Mouse (Mus musculus) MEL (cell line): Measurements from ENCODE around the gene Th. TPM values are rescaled to one million over a fixed set of nuclear protein-coding genes. Genes with fewer than 3 reads are reported as not detected.

Experiments used
- DNase-seq: peaks from one replicate; pipeline ENCODE4 v3.0.0; 2011; ENCODE audit warnings: low read depth, low spot score
- H3K27ac ChIP-seq: 2 replicates; pipeline ENCODE4 v1.5.1; 2012; ENCODE audit warnings: low read depth, mild to moderate bottlenecking, control low read depth, low read length, moderate library complexity; ENCODE audit not compliant: control insufficient read depth
- H3K27me3 ChIP-seq, 2 experiments: fragments of 150-350 bp in 1 of 2; sonication (generic) in 1 of 2; 2 replicates each; pipeline ENCODE4 v1.6.1; 2012; ENCODE audit warnings: low read length in 2 of 2, mild to moderate bottlenecking in 2 of 2, improper control_type of control experiment in 1 of 2, moderate library complexity in 1 of 2; ENCODE audit not compliant: insufficient read depth in 2 of 2, control insufficient read depth in 1 of 2
- H3K36me3 ChIP-seq, 2 experiments: 2 replicates each; pipeline ENCODE4 v1.6.1; 2012 to 2014; ENCODE audit warnings: low read length in 2 of 2, improper control_type of control experiment in 1 of 2, inconsistent platforms in 1 of 2, mild to moderate bottlenecking in 1 of 2; ENCODE audit not compliant: insufficient read depth in 2 of 2, control insufficient read depth in 1 of 2
- H3K4me1 ChIP-seq, 2 experiments: fragments of 150-350 bp in 1 of 2; sonication (generic) in 1 of 2; 2 replicates each; pipeline ENCODE4 v1.6.1; 2012; ENCODE audit warnings: low read length in 2 of 2, improper control_type of control experiment in 1 of 2, mild to moderate bottlenecking in 1 of 2; ENCODE audit not compliant: insufficient read depth in 2 of 2, control insufficient read depth in 1 of 2
- H3K4me3 ChIP-seq, 2 experiments: fragments of 150-350 bp in 1 of 2; sonication (generic) in 1 of 2; 2 replicates each; pipeline ENCODE4 v1.5.1; 2012; ENCODE audit warnings: low read depth in 2 of 2, low read length in 2 of 2, mild to moderate bottlenecking in 2 of 2, moderate library complexity in 2 of 2, control low read depth in 1 of 2, improper control_type of control experiment in 1 of 2; ENCODE audit not compliant: control insufficient read depth in 1 of 2, insufficient read depth in 1 of 2
- H3K79me2 ChIP-seq: 2 replicates; pipeline ENCODE4 v1.6.1; 2012; ENCODE audit warnings: mild to moderate bottlenecking, low read length, moderate library complexity; ENCODE audit not compliant: control insufficient read depth, poor library complexity, insufficient read depth
- H3K9ac ChIP-seq: 2 replicates; pipeline ENCODE4 v1.6.1; 2012; ENCODE audit warnings: low read depth, mild to moderate bottlenecking, control low read depth, low read length, moderate library complexity; ENCODE audit not compliant: control insufficient read depth, poor library complexity, severe bottlenecking
- H3K9me3 ChIP-seq: fragments of 150-350 bp; sonication (generic); replicated peaks from 2 replicates; pipeline ENCODE4 v1.6.1; 2012; ENCODE audit warnings: mild to moderate bottlenecking, low read length, improper control_type of control experiment, moderate library complexity; ENCODE audit not compliant: insufficient read depth
- BHLHE40 ChIP-seq: IDR thresholded peaks from 2 replicates; pipeline ENCODE4 v1.6.1; 2012; ENCODE audit warnings: low read depth, mild to moderate bottlenecking, inconsistent platforms, low read length, improper control_type of control experiment, borderline replicate concordance
- CHD1 ChIP-seq: IDR thresholded peaks from 2 replicates; pipeline ENCODE4 v1.6.1; 2012; ENCODE audit warnings: low read depth, mild to moderate bottlenecking, inconsistent platforms, low read length, improper control_type of control experiment
- E2F4 ChIP-seq: IDR thresholded peaks from 2 replicates; pipeline ENCODE4 v1.6.1; 2011; ENCODE audit warnings: low read depth, low read length, improper control_type of control experiment, borderline replicate concordance
- EP300 ChIP-seq, 2 experiments: IDR thresholded peaks; 2 replicates each; pipeline ENCODE4 v1.6.1; 2011; ENCODE audit warnings: improper control_type of control experiment in 2 of 2, low read length in 2 of 2, low read depth in 1 of 2, mild to moderate bottlenecking in 1 of 2
- GABPA ChIP-seq: IDR thresholded peaks from 2 replicates; pipeline ENCODE4 v1.6.1; 2012; ENCODE audit warnings: low read depth, mild to moderate bottlenecking, inconsistent platforms, low read length, improper control_type of control experiment, moderate library complexity
- GATA1 ChIP-seq: IDR thresholded peaks from 2 replicates; pipeline ENCODE4 v1.6.1; 2011; ENCODE audit warnings: low read depth, low read length, improper control_type of control experiment
- HCFC1 ChIP-seq: IDR thresholded peaks from 2 replicates; pipeline ENCODE4 v1.6.1; 2012; ENCODE audit warnings: low read depth, mild to moderate bottlenecking, inconsistent platforms, low read length, improper control_type of control experiment, moderate library complexity
- MAX ChIP-seq: IDR thresholded peaks from 2 replicates; pipeline ENCODE4 v1.6.1; 2011; ENCODE audit warnings: low read length, improper control_type of control experiment
- MAZ ChIP-seq: IDR thresholded peaks from 2 replicates; pipeline ENCODE4 v1.6.1; 2012; ENCODE audit warnings: low read depth, mild to moderate bottlenecking, inconsistent platforms, low read length, improper control_type of control experiment
- MYB ChIP-seq: IDR thresholded peaks from 2 replicates; pipeline ENCODE4 v1.6.1; 2011; ENCODE audit warnings: mild to moderate bottlenecking, low read depth, low read length, improper control_type of control experiment
- MYC ChIP-seq: IDR thresholded peaks from 2 replicates; pipeline ENCODE4 v1.6.1; 2011; ENCODE audit warnings: low read depth, mild to moderate bottlenecking, low read length, improper control_type of control experiment, moderate library complexity
- NELFE ChIP-seq: IDR thresholded peaks from 2 replicates; pipeline ENCODE4 v1.6.1; 2011; ENCODE audit warnings: low read depth, low read length, improper control_type of control experiment
- NRF1 ChIP-seq: IDR thresholded peaks from 2 replicates; pipeline ENCODE4 v1.6.1; 2014; ENCODE audit warnings: low read depth, mild to moderate bottlenecking, inconsistent platforms, low read length, improper control_type of control experiment, moderate library complexity; ENCODE audit not compliant: poor library complexity, insufficient read depth, severe bottlenecking
- POLR2A ChIP-seq, 2 experiments: IDR thresholded peaks; 2 replicates each; pipeline ENCODE4 v1.6.1; 2011 to 2012; ENCODE audit warnings: low read length in 2 of 2, mild to moderate bottlenecking in 2 of 2, control low read depth in 1 of 2, improper control_type of control experiment in 1 of 2, low read depth in 1 of 2, moderate library complexity in 1 of 2; ENCODE audit not compliant: control insufficient read depth in 1 of 2, insufficient read depth in 1 of 2, poor library complexity in 1 of 2
- POLR2AphosphoS5 ChIP-seq: IDR thresholded peaks from 2 replicates; pipeline ENCODE4 v1.6.1; 2012; ENCODE audit warnings: low read depth, borderline replicate concordance, mild to moderate bottlenecking, inconsistent platforms, low read length, moderate library complexity, mixed read lengths
- RAD21 ChIP-seq: IDR thresholded peaks from 2 replicates; pipeline ENCODE4 v1.6.1; 2011; ENCODE audit warnings: mild to moderate bottlenecking, low read depth, low read length, improper control_type of control experiment
- RCOR1 ChIP-seq: IDR thresholded peaks from 2 replicates; pipeline ENCODE4 v1.6.1; 2012; ENCODE audit warnings: low read depth, mild to moderate bottlenecking, inconsistent platforms, low read length, improper control_type of control experiment
- SIN3A ChIP-seq: IDR thresholded peaks from 2 replicates; pipeline ENCODE4 v1.6.1; 2012; ENCODE audit warnings: low read length, improper control_type of control experiment, inconsistent platforms
- SMC3 ChIP-seq: IDR thresholded peaks from 2 replicates; pipeline ENCODE4 v1.6.1; 2011; ENCODE audit warnings: low read depth, low read length, improper control_type of control experiment
- TBP ChIP-seq: IDR thresholded peaks from 2 replicates; pipeline ENCODE4 v1.8.0; 2011; ENCODE audit warnings: low read depth, low read length, improper control_type of control experiment
- TCF12 ChIP-seq: IDR thresholded peaks from 2 replicates; pipeline ENCODE4 v1.6.1; 2014; ENCODE audit warnings: low read depth, mild to moderate bottlenecking, inconsistent platforms, low read length, improper control_type of control experiment, moderate library complexity
- UBTF ChIP-seq: IDR thresholded peaks from 2 replicates; pipeline ENCODE4 v1.6.1; 2012; ENCODE audit warnings: low read depth, mild to moderate bottlenecking, inconsistent platforms, low read length, improper control_type of control experiment, moderate library complexity, borderline replicate concordance; ENCODE audit not compliant: insufficient read depth
- USF2 ChIP-seq, 2 experiments: IDR thresholded peaks; 2 replicates each; pipeline ENCODE4 v1.6.1; 2011 to 2012; ENCODE audit warnings: improper control_type of control experiment in 2 of 2, low read length in 2 of 2, borderline replicate concordance in 1 of 2, inconsistent platforms in 1 of 2, low read depth in 1 of 2, mild to moderate bottlenecking in 1 of 2; ENCODE audit not compliant: insufficient read depth in 1 of 2
- ZC3H11A ChIP-seq: IDR thresholded peaks from 2 replicates; pipeline ENCODE4 v1.6.1; 2012; ENCODE audit warnings: low read depth, mild to moderate bottlenecking, inconsistent platforms, low read length, improper control_type of control experiment
- polyA plus RNA-seq, 2 experiments: library from polyadenylated mRNA; stranded (reverse) in 1 of 2; unstranded in 1 of 2; fragments of >175 nt in 1 of 2; fragments of >200 nt in 1 of 2; gene quantifications; 2 replicates each; pipeline versions ENCODE4 v1.2.1 to v1.2.4; 2012; ENCODE audit warnings: low replicate concordance in 2 of 2, low read depth in 1 of 2; ENCODE audit not compliant: insufficient read length in 2 of 2, insufficient read depth in 1 of 2, missing spikeins in 1 of 2
- total RNA-seq: library from RNA; depleted of rRNA; stranded (reverse); fragments of 300-350 nt; gene quantifications from 2 replicates; pipeline ENCODE4 v1.2.3, GENCODE M21; 2012

Gene Th
- total and polyA plus RNA-seq, 3 experiments = not detected

GRCm38 (mm10) chr7:142902931-142903330 is 28.0 kb downstream of the Th start:
- Histone ChIP-seq H3K36me3 (no peaks in the 10 kb centered on the region), H3K4me1 (no peaks in the 10 kb centered on the region), H3K9ac (no peak overlapping the region), H3K4me3 (no peak overlapping the region), H3K27me3 (peaks cover 3 to 5% of the 10 kb centered on the region in 2 experiments), H3K9me3 (no peaks in the 10 kb centered on the region), H3K27ac (no peak overlapping the region), H3K79me2 (no peaks in the 10 kb centered on the region)
- TF ChIP-seq NRF1 = no peak
- TF ChIP-seq POLR2AphosphoS5 = no peak
- no peak for DNase-seq

- Histone ChIP-seq H3K36me3 (no peaks in the 10 kb centered on the region), H3K27me3 (peaks cover under 1 to 5% of the 10 kb centered on the region in 2 experiments; a peak in 3 of 4 replicates)
- TF ChIP-seq HCFC1 (no peak), EP300 (IDR thresholded peaks at IDR 0.05; ENCODE audit: low read depth in 1 of 2, low read length in 2 of 2) (no peak), TCF12 (no peak), BHLHE40 (no peak), NRF1 (no peak), MAX (no peak), SIN3A (no peak), MAZ (no peak), SMC3 (no peak), GATA1 (no peak), POLR2AphosphoS5 (no peak), ZC3H11A (no peak)
- TF ChIP-seq, all 39 proteins: peak for 0
- Histone ChIP-seq H3K79me2 (no peaks in the 10 kb centered on the region), H3K27ac (no peak overlapping the region), H3K4me1 (no peaks in the 10 kb centered on the region), H3K4me3 (no peak overlapping the region), H3K9ac (no peak overlapping the region), H3K9me3 (no peaks in the 10 kb centered on the region)
- no peak for DNase-seq
Measured at GRCm38 (mm10) chr7:142901774-142902173, 29.2 kb downstream of the Th start.

DNA sequence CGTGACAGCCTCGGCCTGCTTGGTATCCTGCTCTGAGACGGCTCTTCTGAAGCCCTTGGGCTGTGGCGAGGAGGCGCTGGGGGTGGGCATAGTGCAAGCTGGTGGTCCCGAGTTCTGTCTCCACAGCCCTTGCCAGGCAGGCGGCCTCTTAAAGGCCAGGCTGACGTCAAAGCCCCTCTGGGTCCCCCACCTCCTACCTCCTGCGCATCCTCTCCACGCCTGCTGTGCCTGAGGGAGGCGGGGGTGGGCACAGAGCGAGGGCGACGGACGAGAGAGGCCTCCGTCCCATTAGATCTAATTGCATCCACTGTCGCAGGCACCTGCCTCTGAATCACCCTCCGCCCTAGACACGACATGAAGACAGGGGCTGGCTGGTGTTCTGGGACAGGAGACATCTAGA is 31.1 kb downstream of the Th start:
- Histone ChIP-seq H3K27ac (no peak overlapping the region), H3K79me2 (no peaks in the 10 kb centered on the region), H3K4me1 (no peaks in the 10 kb centered on the region), H3K27me3 (peaks cover 0 to 5% of the 10 kb centered on the region in 2 experiments; a peak in 3 of 4 replicates), H3K36me3 (no peaks in the 10 kb centered on the region), H3K4me3 (no peak overlapping the region), H3K9me3 (no peaks in the 10 kb centered on the region), H3K9ac (no peak overlapping the region)
- no peak for TF ChIP-seq POLR2A (IDR thresholded peaks at IDR 0.05; ENCODE audit: control insufficient read depth in 1 of 2, insufficient read depth in 1 of 2, low read depth in 1 of 2, low read length in 2 of 2, poor library complexity in 1 of 2)
- TF ChIP-seq CHD1 = no peak
- no peak for TF ChIP-seq TBP
- no peak for TF ChIP-seq UBTF
- TF ChIP-seq MYC = no peak
- TF ChIP-seq USF2 (IDR thresholded peaks at IDR 0.05; ENCODE audit: borderline replicate concordance in 1 of 2, insufficient read depth in 1 of 2, low read depth in 1 of 2, low read length in 2 of 2) = no peak
- no peak for TF ChIP-seq GABPA
- TF ChIP-seq RAD21 = no peak
- TF ChIP-seq MYB = no peak
- no peak for TF ChIP-seq RCOR1
- no peak for TF ChIP-seq NELFE
- no peak for TF ChIP-seq E2F4
- no peak for TF ChIP-seq POLR2AphosphoS5
- no peak for TF ChIP-seq TCF12
- TF ChIP-seq NRF1 = no peak
- DNase-seq = no peak
